Mouse (Mus musculus) CH12.LX (cell line): ENCODE data around the gene Nlrp6. TPM values are rescaled to one million over a fixed set of nuclear protein-coding genes. Genes with fewer than 3 reads are reported as not detected.

ENCODE experiments used
- DNase-seq: peaks from one replicate; pipeline ENCODE4 v3.0.0-alpha.2; 2013; ENCODE audit errors: extremely low read depth
- H3K27ac ChIP-seq: 2 replicates; pipeline ENCODE4 v1.5.1; 2012; ENCODE audit warnings: low read depth, mild to moderate bottlenecking, control low read depth, moderate library complexity; ENCODE audit not compliant: insufficient read depth
- H3K27me3 ChIP-seq: replicated peaks from 2 replicates; pipeline ENCODE3; 2012; ENCODE audit warnings: inconsistent platforms
- H3K36me3 ChIP-seq, 2 experiments: replicated peaks in 1 of 2; 2 replicates each; pipeline versions ENCODE3 to v1.6.1; 2012; ENCODE audit warnings: inconsistent platforms in 1 of 2, low read length in 1 of 2, mild to moderate bottlenecking in 1 of 2, mixed read lengths in 1 of 2, moderate library complexity in 1 of 2; ENCODE audit not compliant: control insufficient read depth in 1 of 2, insufficient read depth in 1 of 2
- H3K4me1 ChIP-seq, 2 experiments: 2 replicates each; pipeline ENCODE4 v1.6.1; 2012; ENCODE audit warnings: inconsistent platforms in 1 of 2, moderate library complexity in 1 of 2; ENCODE audit not compliant: insufficient read depth in 2 of 2, control insufficient read depth in 1 of 2
- H3K4me2 ChIP-seq: 2 replicates; pipeline ENCODE4 v1.6.1; 2012; ENCODE audit warnings: low read depth, mild to moderate bottlenecking, control low read depth; ENCODE audit not compliant: poor library complexity, insufficient read depth, severe bottlenecking
- H3K4me3 ChIP-seq, 3 experiments: fragments of 150-350 bp in 1 of 3; sonication (generic) in 1 of 3; replicated peaks in 1 of 3; 2 replicates each; pipeline versions ENCODE3 to v1.5.1; 2011 to 2012; ENCODE audit warnings: low read depth in 2 of 3, low read length in 2 of 3, mild to moderate bottlenecking in 2 of 3, moderate library complexity in 2 of 3, control low read depth in 1 of 3, improper control_type of control experiment in 1 of 3, inconsistent platforms in 1 of 3, mixed read lengths in 1 of 3; ENCODE audit not compliant: poor library complexity in 1 of 3
- H3K79me2 ChIP-seq: replicated peaks from 2 replicates; pipeline ENCODE4 v1.6.1; 2012; ENCODE audit warnings: mild to moderate bottlenecking, moderate library complexity; ENCODE audit not compliant: control insufficient read depth, poor library complexity, insufficient read depth, severe bottlenecking; ENCODE audit errors: extremely low read depth
- H3K9ac ChIP-seq: 2 replicates; pipeline ENCODE4 v1.6.1; 2012; ENCODE audit warnings: low read depth, mild to moderate bottlenecking, control low read depth, moderate library complexity; ENCODE audit not compliant: insufficient read depth
- H3K9me3 ChIP-seq: replicated peaks from 2 replicates; pipeline ENCODE3; 2012; ENCODE audit warnings: low read length, inconsistent platforms, mixed read lengths
- BHLHE40 ChIP-seq: IDR thresholded peaks from 2 replicates; pipeline ENCODE4 v1.6.1; 2011; ENCODE audit warnings: mild to moderate bottlenecking, low read depth, low read length, improper control_type of control experiment
- CHD1 ChIP-seq: IDR thresholded peaks from 2 replicates; pipeline ENCODE4 v1.6.1; 2012; ENCODE audit warnings: low read depth, low read length, improper control_type of control experiment, inconsistent platforms
- CTCF ChIP-seq, 2 experiments: IDR thresholded peaks in 1 of 2; conservative IDR thresholded peaks in 1 of 2; 2 replicates each; pipeline ENCODE4 v1.5.1; 2011 to 2012; ENCODE audit warnings: low read depth in 2 of 2, low read length in 2 of 2, improper control_type of control experiment in 1 of 2, inconsistent platforms in 1 of 2, mild to moderate bottlenecking in 1 of 2, moderate library complexity in 1 of 2
- EP300 ChIP-seq: IDR thresholded peaks from 2 replicates; pipeline ENCODE4 v1.6.1; 2011; ENCODE audit warnings: low read length, improper control_type of control experiment
- ETS1 ChIP-seq: conservative IDR thresholded peaks from 2 replicates; pipeline ENCODE4 v1.6.1; 2012; ENCODE audit warnings: low read depth, mild to moderate bottlenecking, inconsistent platforms, low read length, improper control_type of control experiment, moderate library complexity
- MAX ChIP-seq: IDR thresholded peaks from 2 replicates; pipeline ENCODE4 v1.6.1; 2011; ENCODE audit warnings: low read length, improper control_type of control experiment
- MYC ChIP-seq: IDR thresholded peaks from 2 replicates; pipeline ENCODE4 v1.6.1; 2011; ENCODE audit warnings: low read depth, mild to moderate bottlenecking, improper control_type of control experiment, low read length
- NELFE ChIP-seq: IDR thresholded peaks from 2 replicates; pipeline ENCODE4 v1.6.1; 2011; ENCODE audit warnings: low read depth, low read length, improper control_type of control experiment
- NRF1 ChIP-seq: IDR thresholded peaks from 2 replicates; pipeline ENCODE4 v1.6.1; 2014; ENCODE audit warnings: low read depth, mild to moderate bottlenecking, inconsistent platforms, low read length, improper control_type of control experiment, moderate library complexity
- RAD21 ChIP-seq: IDR thresholded peaks from 2 replicates; pipeline ENCODE4 v1.6.1; 2011; ENCODE audit warnings: low read depth, mild to moderate bottlenecking, low read length, improper control_type of control experiment, moderate library complexity
- SIN3A ChIP-seq: IDR thresholded peaks from 2 replicates; pipeline ENCODE4 v1.6.1; 2012; ENCODE audit warnings: low read length, improper control_type of control experiment, inconsistent platforms
- SMC3 ChIP-seq: IDR thresholded peaks from 2 replicates; pipeline ENCODE4 v1.6.1; 2011; ENCODE audit warnings: low read depth, low read length, improper control_type of control experiment
- TBP ChIP-seq: conservative IDR thresholded peaks from 2 replicates; pipeline ENCODE4 v1.6.1; 2011; ENCODE audit warnings: low read depth, low read length, improper control_type of control experiment
- ZC3H11A ChIP-seq: IDR thresholded peaks from 2 replicates; pipeline ENCODE4 v1.6.1; 2012; ENCODE audit warnings: low read depth, mild to moderate bottlenecking, inconsistent platforms, low read length, improper control_type of control experiment
- ZMIZ1 ChIP-seq: IDR thresholded peaks from 2 replicates; pipeline ENCODE4 v1.6.1; 2012; ENCODE audit warnings: low read depth, mild to moderate bottlenecking, inconsistent platforms, low read length, improper control_type of control experiment
- dilution Hi-C: fragments of 300-500 bp; cut with MboI; formaldehyde crosslinking; loops from 2 replicates; pipeline ENCODE4 v1.14.3; 2020; ENCODE audit warnings: low sequenced_read_pairs; ENCODE audit not compliant: extremely low pct_unique_long_range_greater_than_20kb, extremely low pct_ligation_motif_present
- in situ Hi-C: fragments of 300-500 bp; cut with MboI; formaldehyde crosslinking; loops from 3 replicates; pipeline ENCODE4 v1.14.3; 2019; ENCODE audit warnings: low sequenced_read_pairs, low pct_ligation_motif_present, low pct_unique_long_range_greater_than_20kb, mixed read lengths
- polyA plus RNA-seq: library from polyadenylated mRNA; unstranded; fragments of >175 nt; gene quantifications from 2 replicates; pipeline ENCODE4 v1.2.1, GENCODE M21; 2012; ENCODE audit warnings: low read depth; ENCODE audit not compliant: insufficient read length
- total RNA-seq, 2 experiments: library from RNA; depleted of rRNA; stranded (reverse); fragments of 300-350 nt in 1 of 2; fragments of >200 nt in 1 of 2; gene quantifications; 2 replicates each; pipeline ENCODE4 v1.2.3; 2012 to 2014

Nlrp6 gene
- total and polyA plus RNA-seq, 3 experiments: 0.14 to 0.21 TPM; not detected in 1

DNA sequence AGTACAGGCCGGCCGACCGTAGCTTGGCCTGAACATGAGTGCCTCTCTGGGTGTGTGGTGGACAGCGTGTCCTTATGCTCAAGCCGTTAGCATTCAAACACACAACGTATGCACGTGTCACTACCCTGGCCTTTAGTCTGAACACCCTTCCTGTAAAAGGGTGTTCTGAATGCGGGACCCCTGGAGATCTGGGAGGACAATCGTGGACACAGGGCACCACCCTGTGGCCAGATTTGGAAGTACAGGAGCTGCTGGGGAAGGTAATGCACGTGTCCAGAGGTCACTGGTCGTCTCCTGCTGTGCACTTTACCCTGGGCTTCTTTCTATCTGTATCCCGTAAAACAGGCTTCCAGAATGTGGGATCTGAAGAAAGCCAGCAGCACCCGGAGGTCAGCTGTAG, 17.5 kb upstream of the Nlrp6 start:
- Histone ChIP-seq H3K36me3 (peaks cover 9 to 31% of the 10 kb centered on the region in 2 experiments), H3K4me2 (no peak overlapping the region), H3K27me3 (peaks cover 5% of the 10 kb centered on the region), H3K4me3 (no peak overlapping the region), H3K4me1 (peaks cover 0 to 2% of the 10 kb centered on the region in 2 experiments; a peak in 1 of 4 replicates), H3K9ac (no peak overlapping the region), H3K27ac (no peak overlapping the region), H3K79me2 (no peaks in the 10 kb centered on the region), H3K9me3 (no peaks in the 10 kb centered on the region)
- peak; percentile 69 for DNase-seq
- TF ChIP-seq TBP (no peak), ETS1 (no peak), MAX (peak; percentile 64; the same call in 1 of the 2 replicates), CHD1 (no peak), ZMIZ1 (no peak), CTCF (conservative IDR thresholded peaks at IDR 0.05 in 1 of 2, IDR thresholded peaks at IDR 0.05 in 1 of 2; ENCODE audit: low read depth in 2 of 2, low read length in 2 of 2) (peak; percentile 89 to 95), SMC3 (peak; percentile 98), NELFE (peak; percentile 33; the same call in 1 of the 2 replicates), ZC3H11A (peak; percentile 82), BHLHE40 (peak; percentile 86), EP300 (no peak), RAD21 (peak; percentile 98), MYC (peak; percentile 86; the same call in 1 of the 2 replicates)
- in situ Hi-C loops: loop anchor here (5.0 kb wide), 1 partner anchor 61 kb away; no protein-coding TSS in a partner anchor
- dilution Hi-C loops: no loop called here

- no peak for TF ChIP-seq NRF1
- TF ChIP-seq SIN3A: no peak
- TF ChIP-seq, all 38 proteins: peak for 0
- Histone ChIP-seq H3K36me3 (peaks cover 0 to 8% of the 10 kb centered on the region in 2 experiments), H3K4me1 (peaks cover 2 to 10% of the 10 kb centered on the region in 2 experiments; a peak in 3 of 4 replicates), H3K27ac (no peak overlapping the region), H3K79me2 (no peaks in the 10 kb centered on the region), H3K27me3 (peaks cover 5% of the 10 kb centered on the region), H3K4me2 (no peak overlapping the region), H3K9ac (no peak overlapping the region), H3K9me3 (no peaks in the 10 kb centered on the region), H3K4me3 (no peak overlapping the region)
- DNase-seq: no peak
- in situ Hi-C loops (no loop called here), dilution Hi-C loops (no loop called here)
These were observed 15.0 kb upstream of the Nlrp6 start for GRCm38 (mm10) chr7:140905642-140906081.
